Mouse (Mus musculus): ENCODE measurements at regions not wholly inside any gene's neighbourhood (a gene's known extent, or its start where the extent isn't known, plus 50 kb on each side); places are given as distances from the start of the nearest gene placed in this dataset.
A peak's percentile ranks its signal among the peaks of the same experiment; 100 is the strongest.

DNA sequence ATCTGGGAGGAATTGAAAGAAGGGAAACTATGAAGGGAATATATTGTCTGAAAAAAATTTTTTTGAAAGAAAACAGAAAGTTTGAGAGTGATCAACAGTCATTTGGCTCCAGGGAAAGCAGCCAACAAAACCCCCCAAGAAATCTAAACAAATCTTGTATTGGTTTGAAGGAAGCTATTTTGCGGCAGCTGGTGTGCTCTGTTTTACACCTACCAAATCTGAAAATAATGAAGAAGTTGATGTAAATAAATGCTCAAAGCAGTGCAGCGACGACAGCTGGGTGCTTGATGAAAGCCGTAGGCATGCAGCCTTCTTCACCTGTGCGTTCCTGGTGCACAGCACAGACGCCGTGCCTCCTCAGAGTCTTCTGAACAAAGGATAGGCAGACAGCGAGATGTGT is 488.2 kb downstream of the Tmem132b start:
- DNase-seq (ENCODE audit: low spot score), result no peak

DNA sequence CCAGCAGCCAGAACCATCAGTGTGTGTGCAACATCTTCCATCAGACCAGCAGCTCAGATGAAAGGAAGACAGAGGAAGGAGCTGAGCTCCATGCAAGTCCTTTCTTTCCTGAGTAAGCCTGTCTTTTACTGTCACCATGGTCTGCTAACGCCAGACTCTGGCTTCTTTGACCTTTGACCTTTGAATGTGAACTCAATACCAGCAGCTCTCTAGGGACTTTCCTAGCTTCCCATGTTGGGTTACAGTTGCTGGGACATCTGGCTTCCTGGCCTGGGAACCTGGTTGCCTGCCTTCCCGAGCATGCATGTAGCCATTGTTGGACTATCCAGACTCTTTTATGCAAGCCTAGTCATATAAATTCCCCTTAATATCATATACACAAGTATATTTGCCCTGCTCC is 492.3 kb downstream of the Tmem132b start:
- DNase-seq (ENCODE audit: low spot score), result no peak

DNA sequence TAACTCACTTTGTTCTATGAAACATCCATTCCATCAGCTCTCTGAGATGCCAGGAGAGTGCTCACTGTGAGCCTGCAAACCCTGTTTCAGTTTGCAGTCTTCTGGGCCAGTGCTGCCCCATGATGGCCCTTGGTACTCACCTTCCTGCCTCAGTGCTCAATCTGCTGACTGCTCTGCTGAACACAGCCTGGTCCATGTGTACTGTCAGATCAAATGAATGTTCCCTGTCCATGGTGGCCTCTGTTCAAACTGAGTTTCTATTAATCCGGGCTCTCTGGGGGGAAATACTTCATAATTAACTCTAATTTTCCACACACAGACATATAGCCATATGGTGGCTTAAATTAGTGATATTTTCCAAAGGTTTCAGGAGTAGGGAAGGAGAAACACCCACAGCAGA is 503.3 kb downstream of the Tmem132b start:
- no peak for DNase-seq (ENCODE audit: low spot score)

DNA sequence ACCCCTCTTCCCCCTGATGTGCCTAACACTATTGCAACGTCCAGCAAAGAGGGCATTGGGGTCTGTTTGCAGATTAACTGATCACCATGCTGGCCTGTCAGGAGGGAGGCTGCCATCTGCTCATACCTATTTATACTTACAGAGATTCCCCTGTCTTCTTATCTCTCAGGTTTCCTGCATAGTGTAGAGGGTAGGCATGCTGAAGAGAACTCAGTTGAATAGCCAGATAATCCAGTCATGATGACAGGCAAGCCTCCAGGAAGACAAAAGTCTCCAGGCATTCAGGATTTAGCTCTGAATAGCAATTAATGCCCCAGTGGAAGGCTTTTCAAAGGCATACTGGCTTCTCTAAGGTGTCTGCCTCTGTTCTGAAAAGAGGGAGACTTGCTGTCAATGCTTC is 505.1 kb downstream of the Tmem132b start:
- no peak for DNase-seq (ENCODE audit: low spot score)

DNA sequence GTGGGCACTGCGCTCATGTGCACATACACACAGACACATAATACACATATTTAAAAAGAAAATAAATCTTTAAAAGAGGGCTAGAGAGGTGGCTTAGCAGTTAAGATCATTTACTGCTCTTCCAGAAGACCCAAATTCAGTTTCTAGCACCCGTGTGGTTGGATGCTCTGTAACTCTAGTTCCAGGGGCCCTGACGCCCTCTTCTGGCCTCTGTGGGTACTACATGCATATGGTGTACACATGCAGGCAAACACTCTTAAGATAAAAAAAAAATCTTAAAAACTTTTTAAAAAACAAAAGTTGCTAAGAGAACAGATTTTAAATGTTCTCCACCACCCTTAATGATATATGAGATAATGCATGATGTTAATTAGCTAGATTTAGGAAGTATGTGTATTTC is 514.2 kb downstream of the Tmem132b start:
- DNase-seq (ENCODE audit: low spot score), result no peak

DNA sequence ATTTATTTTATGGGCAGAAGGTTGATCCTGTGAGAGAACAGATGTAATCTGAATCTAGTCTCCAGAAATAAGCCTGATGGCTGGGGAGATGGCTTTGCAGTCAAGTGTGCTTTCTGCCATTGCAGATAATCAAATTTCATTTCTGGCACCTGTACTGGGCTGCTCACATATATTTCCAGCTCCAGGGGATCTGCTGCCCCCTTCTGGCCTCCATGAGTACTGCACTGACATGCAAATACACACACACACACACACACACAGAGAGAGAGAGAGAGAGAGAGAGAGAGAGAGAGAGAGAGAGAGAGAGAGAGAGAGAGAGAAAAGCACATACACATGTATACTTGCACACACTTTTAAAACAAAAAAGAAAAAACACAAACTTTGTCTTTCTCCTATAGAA is 532.1 kb downstream of the Tmem132b start:
- DNase-seq (ENCODE audit: low spot score), result no peak

DNA sequence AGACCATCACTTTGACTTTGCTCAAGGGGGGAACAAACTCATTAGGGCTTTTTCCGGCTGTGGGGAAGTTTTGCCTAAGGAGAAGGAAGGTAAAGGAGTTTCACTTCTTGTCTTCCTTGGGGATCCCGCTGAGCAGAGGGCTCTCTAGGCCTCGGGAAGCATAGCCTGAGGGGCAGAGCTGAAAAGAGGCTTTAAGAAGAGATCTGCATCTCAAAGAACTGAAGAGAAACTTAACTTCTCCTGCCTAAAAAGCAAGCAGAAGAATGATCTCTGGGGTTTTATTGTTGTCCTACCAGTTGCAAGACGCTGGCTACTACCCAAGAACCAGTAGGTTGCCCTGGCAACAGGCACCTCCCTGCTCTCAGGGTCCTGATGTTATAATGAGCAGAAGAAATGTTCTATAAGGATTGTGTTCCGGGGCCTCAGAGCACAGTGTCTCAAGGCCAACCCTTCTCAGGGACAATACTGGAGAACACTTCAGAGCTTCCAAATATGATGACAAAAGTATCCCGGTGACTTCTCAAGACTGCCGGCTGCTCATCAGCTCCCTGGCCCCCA is 547.8 kb downstream of the Tmem132b start:
- no peak for DNase-seq (ENCODE audit: low spot score)

DNA sequence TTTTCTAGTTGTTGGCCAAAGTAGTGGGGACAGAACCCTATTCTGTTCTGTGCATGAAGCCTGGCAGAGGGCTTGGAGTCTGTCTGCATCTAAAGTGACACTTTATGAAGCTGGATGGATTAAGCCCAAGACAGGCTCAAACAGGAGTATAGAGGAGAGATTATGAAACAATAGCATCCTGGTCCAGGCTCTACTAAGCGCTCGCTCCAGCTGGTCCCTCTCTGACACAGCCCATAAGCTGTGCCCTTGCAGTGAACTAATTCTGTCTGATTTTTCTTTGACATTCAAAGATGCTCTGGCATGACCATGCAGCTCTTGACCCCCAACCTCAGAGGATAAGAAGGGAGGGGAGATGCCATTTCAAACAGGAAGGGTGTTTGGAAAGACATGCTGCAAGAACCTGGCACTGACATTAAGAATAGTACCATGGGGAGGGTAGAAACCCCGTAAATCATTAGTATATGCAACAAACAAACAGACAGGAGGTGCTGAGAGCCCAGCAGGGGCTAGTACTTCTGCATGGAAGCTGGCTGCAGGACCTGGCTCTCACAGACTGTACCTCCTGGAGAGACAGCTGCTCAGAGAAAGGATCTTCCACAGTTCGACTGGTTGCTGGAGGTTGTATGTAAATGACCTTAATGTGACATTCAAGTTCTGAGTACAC is 556.8 kb downstream of the Tmem132b start:
- DNase-seq (ENCODE audit: low spot score), result no peak

DNA sequence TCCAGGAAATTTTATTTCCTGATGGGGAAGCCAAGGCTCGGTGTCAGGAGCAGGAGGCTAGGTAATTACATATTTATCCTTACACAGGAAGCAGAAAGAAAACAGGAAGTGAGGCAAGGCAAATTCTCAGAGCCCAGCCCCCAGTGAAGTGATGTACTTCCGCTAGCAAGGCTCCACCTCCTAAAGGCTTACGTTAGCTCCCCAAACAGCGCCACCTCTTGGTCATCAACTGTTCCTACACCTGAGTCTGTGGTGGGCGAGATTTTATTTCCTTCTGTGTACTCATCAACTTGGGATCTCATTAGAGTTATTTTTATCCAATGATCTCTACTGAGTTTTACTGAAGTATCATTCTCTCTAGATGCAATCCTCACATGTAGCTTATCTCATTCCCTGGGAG is 561.6 kb downstream of the Tmem132b start:
- DNase-seq (ENCODE audit: low spot score), result no peak

DNA sequence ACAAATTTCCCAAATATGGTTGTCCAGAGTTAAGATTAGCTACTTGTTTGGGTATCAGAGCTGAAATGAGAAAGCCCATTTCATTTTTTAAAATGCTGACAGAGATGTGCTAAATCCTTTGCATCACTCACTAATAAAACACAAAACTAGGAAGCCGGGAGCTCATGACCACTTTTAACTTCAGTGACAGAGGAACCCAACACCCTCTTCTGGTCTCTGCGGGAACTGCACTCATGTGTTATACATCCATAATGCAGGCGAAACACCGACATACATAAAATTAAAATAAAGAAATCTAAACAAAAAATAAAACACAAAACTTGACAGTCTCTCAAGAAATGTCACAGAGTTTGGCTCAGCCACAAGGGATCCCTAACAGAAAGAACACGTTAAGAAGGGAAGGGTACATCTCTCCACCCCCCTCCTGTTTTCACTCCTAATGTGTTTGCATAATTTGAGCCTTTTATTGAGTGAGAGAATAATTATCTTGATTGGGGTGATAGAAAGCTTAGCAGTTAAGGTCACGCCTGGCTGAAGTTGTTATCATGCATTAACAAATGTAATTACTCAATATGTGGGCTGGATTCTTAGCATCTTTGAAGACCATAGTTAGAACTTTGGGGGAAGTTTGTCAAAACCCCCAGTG is 565.2 kb downstream of the Tmem132b start:
- DNase-seq (ENCODE audit: low spot score), result no peak

DNA sequence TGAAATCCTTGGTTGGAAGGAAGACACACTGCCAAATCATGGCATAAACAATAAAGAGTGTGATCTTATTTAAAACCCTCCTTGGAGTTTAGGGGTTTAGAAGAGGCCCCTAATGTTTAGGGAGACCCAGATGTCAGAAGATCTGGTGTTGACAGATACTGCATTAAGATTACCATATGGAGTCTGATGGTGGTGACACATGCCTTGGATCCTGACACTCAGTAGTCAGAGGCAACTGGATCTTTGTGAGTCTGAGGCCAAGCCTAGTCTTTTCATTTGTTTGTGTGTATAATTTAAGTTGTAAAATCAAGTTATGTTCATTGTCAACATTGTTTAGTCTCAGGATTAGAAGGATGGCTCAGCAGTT is 565.7 kb downstream of the Tmem132b start:
- no peak for DNase-seq (ENCODE audit: low spot score)

DNA sequence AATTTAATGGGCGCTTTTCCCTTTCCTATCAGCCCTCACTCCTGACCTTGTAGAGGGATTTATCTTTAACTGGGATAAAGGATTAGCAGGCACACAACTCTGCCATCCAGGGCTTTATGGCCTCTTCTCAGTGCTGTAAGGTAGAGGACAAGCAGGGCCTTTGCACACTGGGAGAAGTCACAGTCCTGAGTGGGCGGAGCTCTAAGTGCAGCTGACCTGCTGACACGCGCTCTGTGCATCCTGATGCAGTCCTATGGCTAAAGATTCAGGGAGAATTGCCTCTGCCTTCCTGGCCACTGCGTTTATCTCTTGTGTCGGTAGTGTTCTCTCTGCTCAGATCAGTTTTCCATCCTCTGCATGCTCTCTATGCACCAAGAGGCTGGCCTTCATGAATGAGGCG is 566.9 kb downstream of the Tmem132b start:
- no peak for DNase-seq (ENCODE audit: low spot score)

DNA sequence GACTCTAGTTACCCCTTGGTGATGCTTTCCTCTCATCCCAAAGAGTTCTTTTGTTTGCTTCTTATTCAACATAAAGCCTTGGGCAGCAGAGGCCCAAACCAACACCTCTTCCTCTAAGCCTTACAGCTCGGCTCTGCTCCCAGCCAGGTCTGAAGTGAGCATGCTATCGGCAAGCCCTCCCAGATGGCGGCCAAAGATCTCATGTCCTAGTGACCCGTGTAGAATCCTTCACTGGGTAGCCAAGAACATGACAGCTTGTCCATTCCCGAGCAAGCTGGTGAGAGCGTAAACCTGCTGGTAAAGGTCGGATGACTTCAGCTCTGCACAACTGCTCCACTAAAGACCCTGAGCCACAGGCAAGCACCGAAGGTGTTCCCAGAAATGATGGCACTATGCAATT is 568.4 kb downstream of the Tmem132b start:
- no peak for DNase-seq (ENCODE audit: low spot score)

DNA sequence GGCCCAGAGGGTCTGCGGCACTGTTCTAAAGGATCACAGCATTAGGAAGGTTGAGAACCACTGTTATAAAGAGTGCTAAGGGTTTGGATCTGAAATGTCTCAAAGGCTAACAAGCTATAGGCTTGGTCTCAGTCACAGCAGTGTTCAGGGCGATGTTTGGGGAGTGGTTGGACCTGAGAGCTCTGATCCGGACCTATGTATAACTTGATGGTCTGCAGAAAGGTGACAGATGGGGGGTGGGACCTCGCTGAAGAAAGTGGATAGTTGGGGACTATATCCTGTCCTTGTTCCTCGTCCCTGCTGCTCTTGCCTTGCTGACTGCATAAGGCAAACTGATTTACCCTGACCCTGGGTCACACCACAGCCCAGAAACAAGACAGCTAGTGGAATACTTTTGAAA is 572.9 kb downstream of the Tmem132b start:
- DNase-seq (ENCODE audit: low spot score), result no peak

DNA sequence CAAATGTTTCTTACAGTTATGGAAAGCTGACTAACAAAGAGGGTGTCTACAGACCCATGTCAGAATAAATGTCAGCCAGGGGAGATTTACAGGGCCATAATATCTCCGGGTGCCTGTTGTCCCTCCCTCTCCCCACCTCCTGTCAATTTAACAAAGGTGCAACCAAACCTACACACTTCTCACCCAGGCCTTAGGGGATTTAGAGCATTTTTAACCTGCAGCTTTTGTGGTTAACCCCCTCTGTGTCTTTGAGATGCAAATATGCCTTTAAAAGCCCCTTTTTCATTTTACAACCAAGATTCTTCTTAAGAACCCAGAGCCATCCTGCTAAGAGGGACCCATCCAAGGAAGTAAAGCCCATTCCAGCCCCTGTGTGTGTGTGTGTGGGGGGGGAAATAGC is 573.3 kb downstream of the Tmem132b start:
- DNase-seq (ENCODE audit: low spot score), result no peak

DNA sequence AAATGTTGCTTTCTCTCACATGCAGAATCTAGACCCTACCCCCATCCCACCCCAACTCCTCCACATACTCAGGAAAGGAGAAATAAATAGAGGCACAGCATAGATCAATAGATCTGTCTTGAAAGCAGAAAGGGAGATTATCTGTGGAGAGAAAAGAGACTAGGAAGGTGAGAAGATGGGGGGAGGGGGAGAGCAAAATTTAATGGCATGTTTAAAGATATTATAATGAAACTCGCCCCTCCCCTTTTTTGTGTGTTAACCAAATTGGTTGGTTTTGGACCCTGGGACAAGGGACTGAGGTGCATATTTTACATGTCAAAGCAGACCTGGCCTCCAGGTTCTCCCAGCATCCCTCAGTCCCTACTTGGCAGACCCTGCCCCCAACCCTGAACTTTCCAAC is 573.9 kb downstream of the Tmem132b start:
- DNase-seq (ENCODE audit: low spot score), result no peak

DNA sequence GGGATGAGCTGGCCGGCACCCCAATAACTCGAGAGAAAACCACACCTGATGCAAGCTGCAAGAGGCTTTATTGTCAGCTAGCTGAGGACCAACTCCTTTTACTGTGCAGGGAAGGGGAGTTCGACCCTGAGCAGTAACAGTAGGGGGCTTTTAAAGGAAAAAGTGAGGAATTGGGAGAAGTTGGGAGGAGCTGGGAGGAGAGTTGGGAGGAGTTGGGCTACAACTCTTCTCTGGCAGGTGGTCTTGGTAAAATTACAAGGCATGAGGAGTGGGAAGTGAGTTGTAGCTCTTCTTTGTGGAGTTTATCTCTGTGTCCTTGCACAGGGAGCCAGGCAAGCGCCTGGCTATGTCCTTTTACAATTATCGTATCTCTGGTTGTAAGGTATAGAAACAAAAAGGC is 575.4 kb downstream of the Tmem132b start:
- no peak for DNase-seq (ENCODE audit: low spot score)

DNA sequence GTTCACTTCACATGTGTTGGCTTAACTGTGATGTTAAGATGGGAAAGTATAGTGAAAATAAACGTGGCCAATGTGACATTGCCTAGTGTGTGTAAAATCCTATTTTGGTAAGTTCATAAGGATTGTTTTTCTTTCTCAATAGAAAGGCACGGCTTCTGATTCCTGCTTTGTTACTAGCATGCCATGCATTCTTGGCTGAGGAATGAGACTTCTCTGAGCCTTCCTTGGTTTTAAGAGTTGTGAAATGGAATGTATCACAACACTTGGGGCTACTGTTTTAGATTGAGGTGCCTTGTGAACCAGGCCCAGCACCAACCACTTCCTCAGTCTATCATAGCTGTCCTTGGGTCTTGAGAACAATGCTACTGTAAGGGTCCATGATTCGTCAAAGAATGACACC is 577.3 kb downstream of the Tmem132b start:
- DNase-seq (ENCODE audit: low spot score), result no peak

DNA sequence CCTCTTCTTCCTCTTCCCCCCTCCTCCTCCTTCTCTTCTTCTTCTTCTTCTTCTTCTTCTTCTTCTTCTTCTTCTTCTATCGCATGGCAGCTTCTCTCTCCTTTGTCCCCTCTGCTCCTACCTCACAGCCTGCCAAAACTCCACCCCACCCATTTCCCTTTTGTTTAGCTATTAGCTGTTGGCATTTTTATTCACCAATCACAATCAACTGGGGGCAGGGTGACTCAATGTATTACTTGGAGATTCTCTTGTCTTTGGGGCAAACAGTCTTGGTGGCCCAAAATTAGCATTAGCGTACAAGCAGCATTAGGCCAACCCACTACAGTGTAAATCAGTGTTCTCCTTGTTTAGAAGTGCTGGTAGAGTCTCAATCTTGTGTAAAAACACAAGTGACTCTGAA is 585.7 kb downstream of the Tmem132b start:
- no peak for DNase-seq (ENCODE audit: low spot score)

DNA sequence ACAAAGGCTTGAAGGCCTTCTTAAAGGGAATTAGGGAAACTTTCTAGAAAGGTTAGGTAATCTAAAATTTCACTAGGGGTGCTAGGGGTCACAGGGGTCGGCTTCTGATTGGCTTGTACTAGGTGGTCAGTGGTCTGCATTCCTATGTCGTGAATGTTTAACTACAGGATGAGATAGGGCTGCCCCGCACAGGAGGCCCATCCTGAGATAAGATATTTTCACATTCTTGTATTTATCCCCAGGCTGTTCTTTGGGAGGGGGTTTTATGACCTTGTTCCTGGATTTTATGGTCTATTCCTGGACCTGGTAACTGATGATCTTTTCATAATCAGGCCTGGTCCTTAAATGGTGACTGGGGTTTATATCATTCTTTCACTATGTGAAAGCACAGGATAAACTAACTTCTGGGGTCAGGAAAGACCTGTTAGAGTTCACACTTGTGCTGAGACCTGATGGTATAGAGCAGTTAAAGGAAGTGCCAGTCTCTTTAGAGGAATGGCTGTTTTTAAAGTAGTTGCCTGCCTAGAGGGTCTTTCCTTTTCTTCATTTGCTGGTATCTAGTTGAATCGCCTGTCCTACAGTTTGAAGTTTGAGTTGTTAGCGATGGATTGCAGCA is 586.4 kb downstream of the Tmem132b start:
- DNase-seq (ENCODE audit: low spot score), result peak; percentile 77

DNA sequence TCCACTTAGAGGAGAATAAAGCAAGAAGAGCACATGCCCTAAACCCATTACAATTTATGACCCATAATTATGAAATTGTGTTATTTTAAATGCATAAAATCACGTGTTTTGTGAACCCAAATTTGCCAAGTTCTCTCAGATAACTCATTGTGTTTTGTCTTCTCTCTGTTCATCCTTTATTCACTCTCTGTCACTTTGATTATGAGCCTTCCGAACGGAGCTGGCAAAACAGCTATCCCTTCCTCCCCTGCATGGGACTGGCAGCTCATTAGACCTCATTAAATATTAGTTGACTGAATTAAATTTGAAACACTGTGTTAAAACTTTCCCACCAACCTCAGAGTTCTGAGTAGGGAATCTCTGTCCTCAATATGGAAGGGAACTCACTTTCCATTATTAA is 587.2 kb downstream of the Tmem132b start:
- DNase-seq (ENCODE audit: low spot score), result no peak

DNA sequence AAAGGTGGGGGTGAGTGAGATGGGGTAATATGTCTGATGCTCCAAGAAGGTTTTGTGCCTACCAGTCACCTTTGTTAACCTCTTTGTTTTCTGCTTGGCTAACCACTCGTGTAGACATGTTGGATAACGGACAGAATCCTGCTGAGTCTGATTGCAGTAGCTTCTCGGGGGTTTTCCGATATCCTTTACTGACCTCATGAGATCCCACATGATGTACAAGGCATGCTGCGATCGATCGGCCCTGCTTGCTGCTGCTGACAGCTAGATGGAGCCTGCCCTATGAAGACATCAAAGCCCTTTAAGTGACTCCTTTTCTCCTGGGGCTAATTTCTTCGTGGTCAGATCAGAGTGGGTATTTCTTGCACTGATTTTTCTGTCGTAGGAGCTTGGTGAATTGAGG is 591.6 kb downstream of the Tmem132b start:
- no peak for DNase-seq (ENCODE audit: low spot score)

DNA sequence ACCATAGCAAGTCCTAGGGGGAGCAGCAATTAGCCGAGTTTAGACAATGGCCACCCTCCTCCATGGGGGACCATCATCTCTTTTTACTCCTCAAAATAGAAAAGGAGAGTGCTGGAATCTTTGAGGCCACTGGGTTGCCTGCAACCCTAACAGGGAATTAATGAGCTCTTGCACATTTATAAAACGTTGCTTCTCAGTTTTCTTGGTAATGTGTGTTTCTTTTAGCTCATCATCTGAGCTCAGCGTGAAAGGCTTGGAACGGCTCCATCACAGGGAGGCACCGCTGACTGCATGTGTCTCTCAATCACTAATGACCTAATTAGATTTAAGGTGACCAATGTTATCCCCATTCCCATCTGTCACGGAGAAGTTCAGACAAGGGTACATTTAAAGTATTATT is 595.9 kb downstream of the Tmem132b start:
- no peak for DNase-seq (ENCODE audit: low spot score)

DNA sequence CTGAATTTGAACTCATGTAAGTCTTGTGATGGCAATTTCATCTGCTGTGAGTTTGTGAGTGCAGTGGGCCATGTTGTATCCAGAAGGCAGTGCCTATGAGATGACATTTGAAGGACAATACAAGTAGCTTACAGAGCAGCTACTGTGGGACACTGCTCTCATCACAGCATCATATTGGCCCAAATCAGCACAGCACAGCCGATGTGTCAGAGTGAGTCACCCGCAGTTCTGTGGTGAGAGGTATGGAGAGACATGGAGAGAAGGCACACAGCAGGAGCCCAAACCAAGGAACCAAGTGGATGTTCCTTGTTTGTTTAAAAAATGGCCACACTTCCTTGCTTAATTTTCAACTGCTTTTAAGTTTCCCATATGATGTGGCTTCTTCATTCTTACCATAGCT is 617.3 kb downstream of the Tmem132b start:
- no peak for DNase-seq (ENCODE audit: low spot score)
